Mouse (Mus musculus) embryonic facial prominence, embryonic 12.5 days (tissue): ENCODE measurements around the gene Mgat3. TPM values are rescaled to one million over a fixed set of nuclear protein-coding genes. Genes with fewer than 3 reads are reported as not detected.

ENCODE experiments used
- ATAC-seq: fragments of 200-750 bp; cut with Nextera tagmentation; 2 replicates; pipeline ENCODE4 v1.8.0; 2017; ENCODE audit not compliant: insufficient number of reproducible peaks, insufficient read depth, low FRiP score, low TSS enrichment
- H3K27ac ChIP-seq: fragments of 300-500 bp; sonication (generic); 2 replicates; pipeline ENCODE4 v1.5.1; 2016; ENCODE audit warnings: mild to moderate bottlenecking
- H3K27me3 ChIP-seq: fragments of 300-500 bp; sonication (generic); 2 replicates; pipeline ENCODE4 v1.6.1; 2016; ENCODE audit warnings: mild to moderate bottlenecking, moderate library complexity
- H3K36me3 ChIP-seq: fragments of 300-500 bp; sonication (generic); 2 replicates; pipeline ENCODE4 v1.6.1; 2016; ENCODE audit warnings: mild to moderate bottlenecking
- H3K4me1 ChIP-seq: fragments of 300-500 bp; sonication (generic); 2 replicates; pipeline ENCODE4 v1.6.1; 2016
- H3K4me2 ChIP-seq: fragments of 300-500 bp; sonication (generic); replicated peaks from 2 replicates; pipeline ENCODE4 v1.6.1; 2016; ENCODE audit warnings: mild to moderate bottlenecking, moderate library complexity
- H3K4me3 ChIP-seq: fragments of 300-500 bp; sonication (generic); 2 replicates; pipeline ENCODE4 v1.5.1; 2016; ENCODE audit warnings: mild to moderate bottlenecking
- H3K9ac ChIP-seq: fragments of 300-500 bp; sonication (generic); 2 replicates; pipeline ENCODE4 v1.6.1; 2016; ENCODE audit warnings: mild to moderate bottlenecking, moderate library complexity
- H3K9me3 ChIP-seq: fragments of 300-500 bp; sonication (generic); 2 replicates; pipeline ENCODE4 v1.6.1; 2016; ENCODE audit warnings: mild to moderate bottlenecking, moderate library complexity
- WGBS: fragments of 180-500 bp; shearing (Covaris S2); methylation state at CpG from one replicate; pipeline ENCODE4 v1.1.7; 2016; 5-methylcytosine and 5-hydroxymethylcytosine counted together
- polyA plus RNA-seq: library from polyadenylated mRNA; unstranded; fragments of >200 nt; fragmentation: Nextera tagmentation; extraction: Ambion mirVana; gene quantifications from 2 replicates; pipeline ENCODE4 v1.2.1, GENCODE M21; 2016

The Mgat3 gene
- polyA plus RNA-seq, 1 experiment from 2014 or later, result 10.5 TPM

DNA sequence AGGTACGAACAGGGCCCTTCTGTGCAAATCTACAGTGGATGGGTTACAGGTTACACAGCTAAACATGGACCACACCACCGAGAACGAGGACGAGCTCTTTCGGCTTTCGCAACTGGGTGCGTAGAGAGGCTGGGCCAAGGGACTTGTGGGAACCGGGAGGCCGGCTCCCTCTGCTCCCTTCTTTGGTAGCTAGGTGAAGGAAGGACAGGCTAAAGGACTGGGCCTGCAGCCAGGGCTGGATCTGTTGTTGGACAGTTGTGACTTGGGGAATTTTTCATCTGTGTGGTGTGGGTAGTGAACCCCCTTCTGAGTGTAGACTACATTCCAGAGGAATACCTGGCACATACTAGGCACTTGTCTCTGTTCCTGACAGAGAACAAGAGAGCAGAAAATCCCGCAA is 20.9 kb upstream of the Mgat3 start:
- H3K9me3 ChIP-seq, result no peaks in the 10 kb centered on the region
- H3K27ac ChIP-seq, result 0 out of 2 replicates have a peak overlapping the region, but pooled peaks have one; percentile 30
- 86% methylated on average over 10 of the region's 10 CpGs for WGBS
- peaks cover 84% of the 10 kb centered on the region for H3K36me3 ChIP-seq
- H3K9ac ChIP-seq, result no peak overlapping the region; the same call in 1 of the 2 replicates
- no peak overlapping the region for H3K4me3 ChIP-seq
- no peak overlapping the region for H3K4me2 ChIP-seq
- H3K27me3 ChIP-seq, result no peaks in the 10 kb centered on the region
- H3K4me1 ChIP-seq, result peaks cover 2% of the 10 kb centered on the region; the same call in 1 of the 2 replicates
- ATAC-seq, result no peak

DNA sequence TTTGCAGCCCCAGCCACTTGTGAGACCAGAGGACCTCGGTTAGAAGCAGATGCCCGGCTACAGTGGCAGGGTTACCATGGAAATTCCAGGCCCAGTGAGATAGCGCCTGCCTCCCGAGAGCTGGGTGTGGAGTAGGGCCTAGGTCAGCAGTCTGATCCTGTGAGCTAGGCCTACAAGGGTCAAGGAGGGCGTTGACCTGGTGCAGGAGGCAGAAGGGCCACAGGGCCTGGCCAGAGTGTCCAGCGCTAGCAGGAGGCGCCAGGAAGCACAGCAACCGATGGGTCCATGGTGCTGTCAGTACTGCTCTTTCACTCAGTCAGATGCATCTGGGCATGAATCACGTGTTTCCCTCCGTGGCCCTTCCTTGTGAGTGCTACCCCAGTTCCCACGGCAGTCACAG is 19.8 kb upstream of the Mgat3 start:
- peaks cover 89% of the 10 kb centered on the region for H3K36me3 ChIP-seq

DNA sequence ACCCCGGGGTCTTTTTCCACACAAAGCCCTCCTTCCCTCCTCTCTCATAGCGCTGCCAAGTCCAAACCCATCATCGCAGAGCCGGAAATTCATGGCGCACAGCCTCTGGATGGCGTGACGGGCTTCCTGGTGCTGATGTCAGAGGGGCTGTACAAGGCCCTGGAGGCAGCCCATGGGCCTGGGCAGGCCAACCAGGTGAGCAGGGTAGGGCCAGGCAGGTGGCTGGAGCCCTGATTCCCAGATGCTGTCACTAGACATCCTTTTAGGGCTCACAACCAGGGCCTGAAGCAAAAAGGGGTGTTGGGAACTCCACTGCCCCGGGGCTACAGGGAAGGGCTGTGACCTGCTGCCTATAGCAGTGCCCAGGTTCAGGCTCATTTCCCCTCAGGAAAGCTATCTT is 17.8 kb upstream of the Mgat3 start:
- Histone ChIP-seq H3K4me3 (no peak overlapping the region), H3K4me2 (no peak overlapping the region), H3K9me3 (no peaks in the 10 kb centered on the region), H3K36me3 (peaks cover 86% of the 10 kb centered on the region), H3K27me3 (no peaks in the 10 kb centered on the region), H3K27ac (no peak overlapping the region), H3K4me1 (peaks cover 32% of the 10 kb centered on the region), H3K9ac (no peak overlapping the region)
- no peak for ATAC-seq
- 90% methylated on average over 8 of the region's 8 CpGs for WGBS

More for the DNA sequence above, 19.8 kb upstream of the Mgat3 start:
- Histone ChIP-seq H3K27ac (no peak overlapping the region), H3K9me3 (no peaks in the 10 kb centered on the region), H3K4me1 (peaks cover 13% of the 10 kb centered on the region), H3K4me3 (no peak overlapping the region), H3K9ac (no peak overlapping the region), H3K4me2 (no peak overlapping the region), H3K27me3 (no peaks in the 10 kb centered on the region)
- 87% methylated on average over 11 of the region's 11 CpGs for WGBS
- ATAC-seq, result 0 out of 2 replicates have a peak, but pooled peaks have one; percentile 2

DNA sequence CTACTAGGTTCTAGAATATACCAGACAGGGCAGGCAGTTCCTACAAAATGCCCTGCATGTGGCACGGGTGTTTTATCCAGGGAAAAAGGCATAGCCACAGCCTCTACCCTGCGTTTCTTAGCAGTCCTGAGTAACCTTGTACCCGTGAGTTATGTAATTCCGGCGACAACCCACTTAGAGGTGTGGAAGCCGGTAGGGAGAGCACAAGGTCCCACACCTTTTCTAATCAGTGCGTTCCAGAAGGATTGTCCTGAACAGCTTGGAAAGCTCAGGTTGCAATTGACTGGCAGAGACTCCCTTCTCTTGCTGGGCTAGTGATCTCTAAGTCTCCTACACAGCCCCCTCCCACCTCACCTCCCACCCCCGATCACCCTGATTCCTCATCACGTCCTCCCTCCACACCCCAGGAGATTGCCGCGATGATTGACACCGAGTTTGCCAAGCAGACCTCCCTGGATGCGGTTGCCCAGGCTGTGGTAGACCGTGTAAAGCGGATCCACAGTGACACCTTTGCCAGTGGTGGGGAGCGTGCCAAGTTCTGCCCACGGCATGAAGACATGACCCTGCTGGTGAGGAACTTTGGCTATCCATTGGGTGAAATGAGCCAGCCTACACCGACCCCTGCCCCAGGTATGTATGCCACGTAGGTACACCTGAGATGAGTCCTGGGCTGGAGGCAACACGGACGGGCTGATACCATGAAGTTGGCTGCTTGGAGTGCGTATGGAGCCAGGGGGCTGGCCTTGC is 16.2 kb upstream of the Mgat3 start:
- 91% methylated on average over 22 of the region's 22 CpGs for WGBS
- peaks cover 35% of the 10 kb centered on the region for H3K4me1 ChIP-seq
- no peak overlapping the region for H3K4me3 ChIP-seq
- no peak overlapping the region for H3K4me2 ChIP-seq
- no peak overlapping the region for H3K9ac ChIP-seq
- ATAC-seq, result no peak
- H3K36me3 ChIP-seq, result peaks cover 93% of the 10 kb centered on the region
- no peaks in the 10 kb centered on the region for H3K27me3 ChIP-seq
- H3K27ac ChIP-seq, result no peak overlapping the region
- no peaks in the 10 kb centered on the region for H3K9me3 ChIP-seq

DNA sequence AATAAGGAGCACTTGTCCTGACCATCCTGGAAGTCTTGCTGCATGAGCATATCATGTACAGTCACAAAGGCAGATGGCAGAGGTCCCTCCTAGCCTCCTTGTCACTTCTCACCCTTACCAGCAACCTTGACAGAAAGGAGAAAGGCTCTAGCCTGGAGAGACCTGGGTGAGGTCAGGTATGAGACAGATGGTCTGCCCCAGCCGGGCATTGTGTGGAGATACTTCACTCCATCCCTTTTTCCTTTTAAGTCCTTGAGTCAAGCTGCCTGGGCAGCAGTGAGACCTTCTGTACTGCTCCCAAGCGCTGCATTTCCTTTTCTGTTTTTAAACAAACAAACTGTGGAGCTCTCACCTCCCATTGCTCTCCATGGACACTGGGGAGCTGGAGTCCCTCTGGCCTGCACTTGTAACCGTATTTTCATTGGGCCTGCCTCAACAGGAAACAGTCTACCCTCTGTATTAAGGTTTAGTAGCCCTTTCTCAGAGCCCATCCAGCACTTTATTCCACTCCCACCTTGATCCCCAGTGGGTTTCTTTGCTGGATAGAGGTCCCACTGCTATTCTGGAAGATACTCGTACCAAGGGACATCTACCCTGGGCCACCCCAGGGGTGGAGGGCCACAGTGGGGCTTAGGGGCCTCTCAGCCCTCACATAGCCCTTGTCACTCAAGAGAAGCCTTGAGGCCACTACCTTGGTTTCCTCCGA is 15.4 kb upstream of the Mgat3 start:
- 49% methylated on average over 5 of the region's 5 CpGs for WGBS
- H3K27me3 ChIP-seq, result no peaks in the 10 kb centered on the region
- peaks cover 35% of the 10 kb centered on the region for H3K4me1 ChIP-seq
- peak overlapping the region; percentile 91; the same call in 1 of the 2 replicates for H3K27ac ChIP-seq
- H3K4me2 ChIP-seq, result no peak overlapping the region
- no peak overlapping the region for H3K4me3 ChIP-seq
- no peaks in the 10 kb centered on the region for H3K9me3 ChIP-seq
- peaks cover 90% of the 10 kb centered on the region for H3K36me3 ChIP-seq
- no peak overlapping the region for H3K9ac ChIP-seq
- no peak for ATAC-seq

DNA sequence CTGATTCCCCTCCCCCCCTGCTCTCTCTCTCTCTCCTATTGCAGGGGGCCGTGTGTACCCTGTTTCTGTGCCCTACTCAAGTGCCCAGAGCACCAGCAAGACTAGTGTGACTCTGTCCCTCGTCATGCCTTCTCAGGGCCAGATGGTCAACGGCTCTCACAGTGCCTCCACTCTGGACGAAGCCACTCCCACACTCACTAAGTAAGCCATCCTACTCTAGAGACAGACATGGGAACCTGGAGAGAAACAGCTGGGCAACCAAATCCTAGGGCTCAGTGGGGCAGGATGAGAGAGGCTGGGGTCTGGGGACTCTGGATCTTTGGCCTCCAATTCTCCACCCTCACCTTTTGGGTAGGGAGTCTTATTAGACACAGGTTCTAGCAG is 14.8 kb upstream of the Mgat3 start:
- no peak for ATAC-seq
- peak overlapping the region; percentile 91 for H3K27ac ChIP-seq
- H3K4me3 ChIP-seq, result no peak overlapping the region
- 33% methylated on average over 4 of the region's 4 CpGs for WGBS
- H3K36me3 ChIP-seq, result peaks cover 85% of the 10 kb centered on the region
- no peak overlapping the region for H3K4me2 ChIP-seq
- no peaks in the 10 kb centered on the region for H3K27me3 ChIP-seq
- no peaks in the 10 kb centered on the region for H3K9me3 ChIP-seq
- H3K9ac ChIP-seq, result no peak overlapping the region
- H3K4me1 ChIP-seq, result peaks cover 35% of the 10 kb centered on the region

DNA sequence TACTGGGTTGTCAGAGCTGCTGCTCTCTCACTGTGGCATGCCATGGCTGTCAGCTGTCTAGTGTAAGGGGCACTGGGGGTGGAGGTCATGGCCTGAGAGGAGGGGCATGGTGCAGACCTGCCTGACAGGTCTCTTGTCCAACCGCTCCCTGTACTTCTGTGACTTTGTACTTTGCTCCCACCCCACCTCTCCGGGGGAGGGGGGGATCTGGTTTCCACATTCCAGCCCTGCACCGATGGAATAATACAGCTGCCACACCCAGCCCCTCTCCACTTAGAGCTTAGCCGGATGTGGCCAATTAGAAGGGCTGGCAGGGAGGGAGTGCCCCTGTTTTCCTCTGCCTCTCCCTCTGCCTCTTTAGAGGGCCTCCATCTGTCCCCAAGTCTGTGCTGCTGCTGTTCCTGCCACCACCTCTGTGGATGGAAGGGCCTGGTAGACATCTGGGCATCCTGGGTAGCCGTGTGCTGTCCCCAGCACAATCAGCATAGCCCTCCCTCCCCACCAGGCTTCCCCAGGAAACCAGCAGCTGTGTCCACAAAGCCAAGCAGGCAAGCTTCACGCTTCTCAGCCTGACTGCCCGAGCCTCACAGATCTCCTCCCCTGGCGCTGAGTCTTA is 14.1 kb upstream of the Mgat3 start:
- Histone ChIP-seq H3K4me3 (no peak overlapping the region), H3K36me3 (peaks cover 78% of the 10 kb centered on the region), H3K27me3 (no peaks in the 10 kb centered on the region), H3K9me3 (no peaks in the 10 kb centered on the region), H3K4me2 (no peak overlapping the region), H3K27ac (peak overlapping the region; percentile 91), H3K4me1 (peaks cover 35% of the 10 kb centered on the region), H3K9ac (peak overlapping the region; percentile 38; the same call in 1 of the 2 replicates)
- 7% methylated on average over 8 of the region's 8 CpGs for WGBS
- peak; percentile 75 for ATAC-seq

DNA sequence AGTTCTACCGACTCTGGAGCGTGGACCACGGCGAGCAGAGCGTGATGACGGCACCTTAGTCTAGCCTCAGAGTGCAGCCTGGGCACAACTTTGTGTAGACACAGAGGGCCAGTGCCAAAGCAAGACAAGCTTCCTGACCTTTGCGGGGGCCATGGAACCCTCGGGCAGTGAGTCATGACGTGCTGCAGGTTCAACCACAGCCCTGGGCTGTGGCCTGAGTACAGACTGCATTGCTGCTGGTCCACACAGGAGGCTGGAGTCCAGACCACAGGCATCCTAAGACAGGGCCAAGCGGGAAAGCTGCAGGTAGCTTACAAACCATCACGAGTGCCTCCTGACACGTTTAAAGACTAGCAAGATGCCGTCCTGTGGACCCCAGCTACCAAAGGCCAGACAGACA is 13.3 kb upstream of the Mgat3 start:
- no peak overlapping the region for H3K4me3 ChIP-seq
- ATAC-seq, result no peak
- H3K27ac ChIP-seq, result peak overlapping the region; percentile 91
- H3K9ac ChIP-seq, result no peak overlapping the region; the same call in 1 of the 2 replicates
- H3K36me3 ChIP-seq, result peaks cover 70% of the 10 kb centered on the region
- WGBS, result 87% methylated on average over 13 of the region's 13 CpGs
- no peak overlapping the region for H3K4me2 ChIP-seq
- no peaks in the 10 kb centered on the region for H3K27me3 ChIP-seq
- H3K4me1 ChIP-seq, result peaks cover 35% of the 10 kb centered on the region
- H3K9me3 ChIP-seq, result no peaks in the 10 kb centered on the region

DNA sequence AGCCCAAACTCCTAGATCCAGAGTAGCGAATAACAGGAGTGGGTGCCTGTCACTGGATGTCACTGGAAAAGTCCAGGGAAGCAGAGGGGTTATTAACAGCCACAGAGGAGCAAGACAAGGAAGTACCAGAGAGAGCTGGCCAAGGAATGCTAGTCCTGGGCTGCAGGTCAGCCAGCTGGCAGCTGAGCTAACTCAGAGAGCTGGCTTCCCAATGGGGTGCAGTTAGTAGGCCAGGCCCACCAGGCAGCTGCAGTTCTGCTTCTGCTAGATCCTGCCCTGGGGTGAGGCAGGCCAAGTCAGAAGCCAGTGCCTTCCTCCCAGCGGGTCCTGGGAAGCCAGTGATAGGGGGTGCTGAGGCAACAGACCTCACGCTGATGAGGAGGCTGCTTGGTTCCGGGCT is 12.8 kb upstream of the Mgat3 start:
- Histone ChIP-seq H3K9ac (no peak overlapping the region), H3K27me3 (no peaks in the 10 kb centered on the region), H3K4me2 (no peak overlapping the region), H3K27ac (peak overlapping the region; percentile 91; the same call in 1 of the 2 replicates), H3K9me3 (no peaks in the 10 kb centered on the region), H3K4me3 (no peak overlapping the region), H3K4me1 (peaks cover 35% of the 10 kb centered on the region), H3K36me3 (peaks cover 65% of the 10 kb centered on the region)
- ATAC-seq, result no peak
- WGBS, result 94% methylated on average over 4 of the region's 4 CpGs

DNA sequence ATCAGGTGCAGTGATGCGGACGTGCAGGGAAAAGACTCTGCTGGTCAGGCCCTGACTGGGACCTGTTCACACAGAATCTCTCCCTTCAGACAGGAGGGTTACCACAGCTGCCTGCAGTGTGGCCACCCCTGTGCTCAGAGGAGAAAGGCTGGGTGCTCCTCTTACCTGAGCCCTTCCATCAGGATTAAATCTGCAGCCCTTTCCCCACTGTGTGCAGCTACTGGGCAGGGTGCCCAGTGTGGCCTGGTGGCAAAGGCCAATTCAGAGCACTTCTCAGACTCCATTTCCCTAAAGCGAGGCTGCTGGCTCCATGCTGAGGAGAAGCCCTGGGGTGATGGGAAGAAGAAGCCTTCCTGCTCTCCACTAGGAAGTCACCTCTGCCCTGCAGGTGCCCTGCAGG is 12.3 kb upstream of the Mgat3 start:
- ATAC-seq, result no peak
- 91% methylated on average over 3 of the region's 3 CpGs for WGBS
- no peaks in the 10 kb centered on the region for H3K27me3 ChIP-seq
- no peak overlapping the region for H3K27ac ChIP-seq
- no peak overlapping the region for H3K9ac ChIP-seq
- H3K4me2 ChIP-seq, result no peak overlapping the region
- peaks cover 35% of the 10 kb centered on the region for H3K4me1 ChIP-seq
- no peak overlapping the region for H3K4me3 ChIP-seq
- peaks cover 60% of the 10 kb centered on the region for H3K36me3 ChIP-seq
- H3K9me3 ChIP-seq, result no peaks in the 10 kb centered on the region

DNA sequence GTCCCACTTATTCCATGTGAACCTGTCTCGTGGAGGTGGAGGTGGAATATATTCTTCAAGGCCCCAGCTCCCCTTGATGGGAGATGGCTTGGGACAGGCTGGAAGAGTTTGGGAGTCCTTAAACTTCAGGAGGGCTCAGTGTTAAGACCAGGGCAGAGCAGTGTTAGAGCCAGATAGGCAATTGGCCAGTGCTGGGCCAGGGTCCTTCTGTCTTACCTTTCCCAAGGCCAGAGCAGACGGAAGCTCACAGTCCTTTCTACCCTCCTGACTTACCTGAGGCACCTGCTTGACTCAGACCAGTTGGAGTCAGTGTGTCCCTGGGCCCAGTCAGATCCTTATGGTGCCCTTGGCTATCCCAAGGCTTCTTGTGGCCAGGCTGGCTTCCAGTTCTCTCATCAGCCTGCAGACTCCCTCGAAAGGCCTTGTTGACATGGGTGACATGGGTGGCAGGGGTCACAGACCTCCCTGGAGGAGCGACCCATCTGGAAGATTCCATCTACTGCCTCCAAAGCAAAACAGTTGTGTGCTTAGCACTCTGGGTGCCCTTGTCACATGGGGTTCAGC is 11.0 kb upstream of the Mgat3 start:
- ATAC-seq, result no peak
- peaks cover 35% of the 10 kb centered on the region for H3K4me1 ChIP-seq
- no peak overlapping the region for H3K4me3 ChIP-seq
- H3K9ac ChIP-seq, result no peak overlapping the region
- H3K4me2 ChIP-seq, result no peak overlapping the region
- no peak overlapping the region for H3K27ac ChIP-seq
- WGBS, result 81% methylated on average over 4 of the region's 4 CpGs
- no peaks in the 10 kb centered on the region for H3K27me3 ChIP-seq
- H3K36me3 ChIP-seq, result peaks cover 50% of the 10 kb centered on the region
- H3K9me3 ChIP-seq, result no peaks in the 10 kb centered on the region
